Mouse (Mus musculus): ENCODE results near the gene Olfr1206.

Gene Olfr1206

GRCm38 (mm10) chr2:88862931-88863330 lies at the start of gene Olfr1206:
Gene Olfr1206, plus strand, starts transcription at chr2:88863231.
- no peak for DNase-seq (ENCODE audit: inconsistent ontology term)

- DNase-seq (ENCODE audit: inconsistent ontology term): no peak
These were observed 48.8 kb upstream of the Olfr1206 start, which contains the start of gene Olfr1202 for GRCm38 (mm10) chr2:88814196-88814595. Gene Olfr1202, plus strand, starts transcription at chr2:88814496.

DNA sequence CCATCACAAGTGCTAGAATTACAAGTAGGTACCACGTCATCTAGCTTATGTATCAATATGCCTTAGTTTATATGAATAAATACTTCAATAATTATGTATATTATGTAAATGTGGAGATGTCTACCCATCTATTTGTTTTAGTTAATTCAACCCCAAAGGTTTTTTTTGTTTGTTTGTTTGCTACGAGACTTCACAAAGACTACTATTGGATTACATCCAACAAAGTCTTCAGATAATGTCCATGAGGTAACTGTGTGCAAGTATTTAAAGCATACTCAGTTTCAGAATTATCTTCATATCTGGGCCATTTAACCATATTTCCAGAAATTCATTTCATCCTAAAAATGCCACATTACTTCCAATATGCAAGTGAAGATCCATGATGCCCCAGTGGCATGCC lies 33.6 kb upstream of the Olfr1206 start, which contains the start of gene Olfr1205:
Olfr1205 (plus strand) TSS at position 301 of the 400 bp plus-strand sequence.
- DNase-seq (ENCODE audit: inconsistent ontology term): no peak

- no peak for DNase-seq (ENCODE audit: inconsistent ontology term)
These were observed 24.6 kb upstream of the Olfr1206 start for GRCm38 (mm10) chr2:88838477-88838876.

DNA sequence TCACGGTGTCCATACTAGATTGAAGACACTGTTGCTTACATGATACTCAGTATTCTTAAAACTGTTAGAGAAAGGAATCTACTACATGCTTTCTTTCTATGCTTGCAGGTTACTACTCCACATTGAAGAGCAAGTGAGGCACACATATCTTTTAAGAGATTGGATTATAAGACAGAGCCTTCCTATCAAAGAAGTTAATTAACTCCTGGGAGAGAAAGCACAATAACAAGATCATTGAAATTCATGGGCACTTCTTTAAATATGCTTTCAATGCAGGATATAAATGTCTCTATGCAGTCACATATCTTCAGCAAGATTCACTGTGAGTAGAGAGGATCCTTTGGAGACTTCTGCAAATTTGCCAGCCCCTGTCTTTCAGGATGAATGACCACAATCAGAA lies 14.0 kb upstream of the Olfr1206 start, which contains the start of gene Olfr1204:
Olfr1204 (plus strand) TSS at position 301 of the 400 bp plus-strand sequence.
- DNase-seq (ENCODE audit: inconsistent ontology term): no peak

DNA sequence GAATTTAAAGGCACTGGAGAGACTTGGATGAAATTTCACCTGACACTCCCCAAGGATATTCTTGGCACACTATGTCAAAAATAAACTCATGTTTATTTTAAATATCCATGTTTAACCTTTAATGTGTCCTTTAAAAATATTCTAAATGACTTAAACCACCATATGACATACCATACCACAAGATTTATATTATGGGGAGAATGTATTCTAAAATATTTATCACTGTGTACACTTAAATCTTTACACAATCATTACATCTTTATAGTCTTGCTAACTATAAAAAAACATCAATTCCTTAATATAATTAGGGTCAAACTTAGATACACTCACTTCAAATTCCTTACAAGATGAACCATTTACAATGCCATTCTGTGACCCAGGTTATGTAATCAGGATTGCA lies 39.2 kb downstream of the Olfr1206 start, which contains the start of gene Olfr1208:
Olfr1208 (minus strand) TSS at position 101 of the 400 bp plus-strand sequence.
- DNase-seq (ENCODE audit: inconsistent ontology term): no peak

- no peak for DNase-seq (ENCODE audit: inconsistent ontology term)
These were observed 52.0 kb downstream of the Olfr1206 start, which contains the start of gene Olfr1209 for GRCm38 (mm10) chr2:88915057-88915456. Gene Olfr1209, minus strand, starts transcription at chr2:88915157.
